Mouse (Mus musculus) urinary bladder, postnatal 10 days (tissue): ENCODE data around the gene Tom1l2.

Experiments
- DNase-seq: peaks from one replicate; pipeline ENCODE4 v3.0.0; 2022; ENCODE audit warnings: low spot score

The Tom1l2 gene

GRCm38 (mm10) chr11:60200384-60200783, 152.3 kb downstream of the Tom1l2 start:
- DNase-seq, result no peak

DNA sequence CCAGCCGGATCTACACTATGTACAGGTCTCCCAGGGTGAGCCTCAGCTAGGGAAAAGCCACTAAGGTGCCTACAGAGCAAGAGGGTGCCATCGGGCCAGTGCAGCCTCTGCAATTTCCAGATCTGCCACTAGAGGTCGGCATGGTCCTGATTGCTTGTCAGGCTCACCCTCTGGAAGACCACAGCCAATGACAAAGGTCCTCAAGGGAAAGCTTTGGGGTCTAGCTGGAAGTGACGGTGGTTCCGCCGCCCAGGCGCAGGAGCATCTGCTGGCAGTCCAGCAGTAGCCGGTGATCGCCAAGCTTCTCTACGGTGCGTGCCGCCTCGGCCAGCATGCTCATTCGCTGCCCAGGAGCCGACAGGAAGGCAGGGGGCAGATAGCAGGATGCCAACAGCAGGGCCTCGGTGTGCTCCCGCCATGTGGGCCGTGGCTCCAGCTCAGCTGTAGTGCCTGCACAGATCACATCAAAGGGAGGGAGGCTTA, 153.0 kb downstream of the Tom1l2 start:
- DNase-seq, result peak; percentile 76

DNA sequence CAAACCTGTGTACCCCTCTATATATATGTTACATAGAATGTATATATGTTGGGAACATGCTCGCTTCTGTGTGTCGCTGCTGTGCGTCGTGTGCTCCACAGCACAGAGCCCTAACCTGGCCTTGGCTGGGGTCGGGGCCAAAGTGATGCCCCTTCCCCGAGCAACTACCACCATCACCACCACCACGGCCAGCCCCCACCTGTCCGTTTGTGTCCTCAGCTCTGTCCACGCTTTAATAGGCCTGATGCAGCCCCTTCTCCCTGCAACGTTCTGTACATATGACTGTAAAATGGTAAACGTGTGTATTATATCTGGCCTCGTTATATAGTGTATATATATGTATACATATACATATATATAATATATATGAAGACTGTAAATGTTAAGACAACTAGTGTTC, 154.1 kb downstream of the Tom1l2 start:
- no peak for DNase-seq

- no peak for DNase-seq
These were observed 154.6 kb downstream of the Tom1l2 start for GRCm38 (mm10) chr11:60197998-60198619.

DNA sequence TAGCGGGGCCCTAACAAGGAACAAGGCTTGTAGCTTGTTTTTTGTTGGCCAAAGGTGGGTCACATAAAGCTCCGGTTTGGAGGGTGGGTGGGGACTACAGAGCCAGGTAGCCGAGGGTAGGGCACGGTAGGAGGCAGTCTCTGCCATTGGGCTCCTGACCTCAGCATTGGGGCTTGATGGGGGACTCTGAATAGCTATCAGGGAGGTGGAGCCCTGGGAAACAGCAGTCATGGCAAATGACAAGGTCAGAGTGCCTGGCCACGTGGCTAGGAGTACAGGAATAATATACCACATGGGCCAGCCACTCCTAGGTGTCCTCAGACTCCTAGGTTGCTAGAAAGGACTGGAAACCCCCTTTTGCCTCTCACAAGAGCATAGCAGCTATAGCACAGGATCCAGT, 156.4 kb downstream of the Tom1l2 start:
- DNase-seq, result no peak

GRCm38 (mm10) chr11:60195108-60195507, 157.6 kb downstream of the Tom1l2 start:
- no peak for DNase-seq

GRCm38 (mm10) chr11:60193556-60193955, 159.1 kb downstream of the Tom1l2 start:
- DNase-seq, result no peak

GRCm38 (mm10) chr11:60192534-60192933, 160.2 kb downstream of the Tom1l2 start:
- DNase-seq, result no peak

- DNase-seq, result no peak
These were observed 162.6 kb downstream of the Tom1l2 start for GRCm38 (mm10) chr11:60190055-60190641.

DNA sequence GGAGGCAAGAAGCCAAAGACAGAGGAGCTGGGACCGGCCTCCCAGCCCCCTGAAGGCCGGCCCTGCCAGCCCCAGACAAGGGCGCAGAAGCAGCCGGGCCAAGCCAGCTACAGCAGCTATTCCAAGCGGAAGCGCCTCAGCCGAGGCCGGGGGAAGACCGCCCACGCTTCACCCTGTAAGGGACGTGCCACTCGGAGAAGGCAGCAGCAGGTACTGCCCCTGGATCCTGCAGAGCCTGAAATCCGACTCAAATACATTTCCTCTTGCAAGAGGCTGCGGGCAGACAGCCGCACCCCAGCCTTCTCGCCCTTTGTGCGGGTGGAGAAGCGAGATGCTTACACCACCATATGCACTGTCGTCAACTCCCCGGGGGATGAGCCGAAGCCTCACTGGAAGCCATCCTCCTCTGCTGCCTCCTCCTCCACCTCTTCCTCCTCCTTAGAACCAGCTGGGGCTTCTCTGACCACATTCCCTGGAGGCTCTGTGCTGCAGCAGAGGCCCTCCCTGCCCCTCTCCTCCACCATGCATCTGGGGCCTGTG, 163.1 kb downstream of the Tom1l2 start:
- DNase-seq, result no peak

DNA sequence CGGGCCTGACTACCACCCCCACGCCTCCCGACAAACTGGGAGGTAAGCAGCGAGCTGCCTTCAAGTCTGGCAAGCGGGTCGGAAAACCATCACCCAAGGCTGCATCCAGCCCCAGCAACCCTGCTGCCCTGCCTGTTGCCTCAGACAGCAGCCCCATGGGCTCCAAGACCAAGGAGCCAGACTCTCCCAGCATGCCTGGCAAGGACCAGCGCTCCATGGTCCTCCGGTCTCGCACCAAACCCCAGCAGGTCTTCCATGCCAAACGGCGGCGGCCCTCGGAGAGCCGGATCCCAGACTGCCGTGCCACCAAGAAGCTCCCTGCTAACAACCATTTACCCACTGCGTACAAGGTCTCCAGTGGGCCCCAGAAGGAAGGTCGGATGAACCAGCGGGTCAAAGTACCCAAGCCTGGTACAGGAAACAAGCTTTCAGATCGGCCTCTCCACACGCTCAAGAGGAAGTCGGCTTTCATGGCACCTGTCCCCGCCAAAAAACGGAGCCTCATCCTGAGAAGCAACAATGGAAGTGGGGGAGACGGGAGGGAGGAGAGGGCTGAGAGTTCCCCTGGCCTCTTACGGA, 164.3 kb downstream of the Tom1l2 start:
- no peak for DNase-seq

GRCm38 (mm10) chr11:60187070-60187469, 165.6 kb downstream of the Tom1l2 start:
- no peak for DNase-seq

GRCm38 (mm10) chr11:60185396-60186231, 167.1 kb downstream of the Tom1l2 start:
- no peak for DNase-seq

GRCm38 (mm10) chr11:60184346-60185325, 168.1 kb downstream of the Tom1l2 start:
- no peak for DNase-seq

DNA sequence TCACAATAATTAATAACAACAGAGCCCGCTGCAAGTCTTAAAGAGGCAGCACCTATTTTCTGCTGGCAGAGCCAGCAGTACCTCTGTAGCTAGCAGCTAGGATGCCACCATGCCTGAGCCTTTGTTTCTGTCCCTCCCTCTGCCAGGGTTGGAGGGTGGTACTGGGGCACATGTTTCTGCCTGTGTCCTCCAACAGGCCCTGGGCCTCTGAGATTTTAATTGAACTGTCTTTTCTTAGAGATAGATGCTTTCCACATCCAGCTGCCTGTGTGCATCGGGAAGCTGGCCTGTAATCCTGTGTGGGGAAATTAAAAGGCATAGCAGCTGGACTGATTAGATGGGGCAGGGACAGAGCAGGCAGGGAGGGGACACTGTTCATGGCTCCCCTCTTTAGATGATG, 170.0 kb downstream of the Tom1l2 start:
- DNase-seq, result no peak

- no peak for DNase-seq
These were observed 170.5 kb downstream of the Tom1l2 start for GRCm38 (mm10) chr11:60182116-60182670.

DNA sequence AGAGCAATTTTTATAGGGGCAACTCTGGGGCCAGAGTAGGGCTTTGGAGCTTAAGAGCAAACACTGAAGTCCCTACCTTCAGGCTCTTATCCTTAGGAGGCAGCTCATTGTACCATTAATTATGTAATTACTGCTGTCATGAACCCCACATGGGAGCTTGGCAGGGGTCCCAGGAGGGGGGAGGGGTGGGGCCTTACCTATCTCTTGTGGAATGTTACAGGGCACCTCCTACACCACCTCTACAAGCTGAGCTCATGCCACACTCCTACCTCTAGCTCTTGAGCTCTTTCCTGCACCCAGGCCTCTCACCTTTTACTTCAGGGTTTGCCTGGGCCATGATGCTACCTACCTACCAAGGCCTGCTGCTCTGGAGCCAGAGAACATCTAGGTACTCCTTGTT, 174.2 kb downstream of the Tom1l2 start:
- no peak for DNase-seq

DNA sequence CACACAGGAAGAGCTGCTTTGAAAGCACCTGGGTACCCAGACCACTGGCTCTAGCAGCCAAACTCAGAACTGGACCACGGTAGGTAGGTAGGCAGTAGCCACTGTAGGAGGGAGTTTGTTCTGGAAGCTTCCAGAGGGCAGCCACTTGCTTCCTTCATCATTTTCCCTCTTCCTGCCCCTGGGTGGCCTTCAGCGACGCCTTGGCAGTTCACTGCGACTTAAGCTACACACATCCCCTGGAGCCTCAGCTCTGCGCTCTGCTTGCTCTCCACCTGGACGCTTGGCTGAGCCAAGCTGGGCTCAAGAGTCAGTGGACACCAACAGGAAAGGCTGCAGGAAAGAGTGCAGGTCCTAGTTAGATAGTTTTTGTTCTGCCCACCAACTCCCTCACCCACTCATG, 174.7 kb downstream of the Tom1l2 start:
- DNase-seq, result no peak

DNA sequence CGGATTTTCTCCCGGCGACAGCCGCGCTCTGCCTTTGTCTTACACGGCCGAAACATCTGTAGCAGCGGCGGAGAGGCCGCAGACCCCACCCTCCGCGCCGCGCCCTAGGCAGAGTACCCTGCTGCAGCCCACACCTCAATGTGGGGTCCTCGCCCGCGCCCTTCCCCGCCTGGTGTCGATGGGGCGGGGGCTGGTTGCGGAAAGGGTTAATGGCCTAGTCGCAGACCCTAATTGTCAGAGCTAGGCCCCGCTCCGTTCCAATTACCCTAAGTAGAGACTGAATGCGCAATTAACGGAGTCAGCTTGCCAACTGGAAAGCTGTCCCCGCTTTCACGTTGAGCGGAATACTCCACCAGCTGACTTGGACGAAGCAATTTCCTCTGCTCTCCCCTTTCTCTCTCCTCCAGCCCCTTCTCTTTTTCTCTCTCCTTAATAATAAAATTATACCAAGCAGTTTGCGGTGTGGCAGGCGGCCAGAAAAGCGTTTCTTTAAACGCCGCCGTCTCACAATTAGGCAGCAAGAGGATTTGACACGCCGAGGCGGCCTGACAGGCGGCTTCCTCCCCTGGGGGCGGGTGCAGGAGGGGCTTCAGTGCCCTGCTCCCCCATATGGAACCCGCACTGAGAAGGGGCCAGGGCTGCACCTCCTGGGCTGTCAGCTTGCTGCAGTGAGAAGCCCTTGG, 175.6 kb downstream of the Tom1l2 start:
- no peak for DNase-seq
